Mouse (Mus musculus): ENCODE results near the gene Hivep1. TPM values are rescaled to one million over a fixed set of nuclear protein-coding genes. Genes with fewer than 3 reads are reported as not detected.

Hivep1 gene
- total RNA-seq, 2 experiments from 2014 or later = 23.9 to 26.5 TPM

DNA sequence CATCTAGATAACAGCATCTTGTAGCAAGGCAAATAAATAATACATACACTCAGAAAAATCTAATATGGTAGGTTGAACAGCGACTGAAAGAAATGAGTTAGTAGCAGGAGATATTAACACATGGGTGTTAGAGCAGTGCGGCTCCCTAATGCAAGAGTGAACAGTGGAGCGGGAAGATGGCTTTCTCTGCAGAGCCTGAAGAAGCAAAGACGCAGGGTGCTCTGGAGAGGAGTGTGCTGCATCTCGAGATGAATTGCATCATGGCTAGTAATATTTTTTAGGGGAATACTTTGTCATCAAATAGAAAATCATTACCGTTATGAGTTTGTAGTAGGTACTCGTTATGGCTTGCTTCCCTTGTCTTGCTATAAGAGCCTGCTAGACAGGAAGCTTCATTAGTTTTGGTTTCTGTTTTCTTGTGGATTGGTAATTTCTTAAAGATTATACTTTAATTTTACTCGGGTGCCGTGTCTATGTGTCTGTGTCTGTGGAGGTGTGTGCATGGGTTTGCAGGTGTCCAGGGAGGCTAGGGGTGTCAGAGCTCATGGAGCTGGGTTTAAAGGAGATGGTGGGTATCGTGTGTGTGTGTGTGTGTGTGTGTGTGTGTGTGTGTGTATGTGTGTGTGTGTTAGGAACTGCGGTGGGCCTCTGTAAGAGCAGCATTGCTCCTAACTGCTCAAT is 51.8 kb downstream of the Hivep1 start:
- DNase-seq (ENCODE audit: low spot score) = no peak
- intact Hi-C loops (cut with DNase I) = loop anchor here (5.0 kb wide), 2 partner anchors 51 to 199 kb away; partner anchors contain the start of genes Edn1 and Hivep1

DNA sequence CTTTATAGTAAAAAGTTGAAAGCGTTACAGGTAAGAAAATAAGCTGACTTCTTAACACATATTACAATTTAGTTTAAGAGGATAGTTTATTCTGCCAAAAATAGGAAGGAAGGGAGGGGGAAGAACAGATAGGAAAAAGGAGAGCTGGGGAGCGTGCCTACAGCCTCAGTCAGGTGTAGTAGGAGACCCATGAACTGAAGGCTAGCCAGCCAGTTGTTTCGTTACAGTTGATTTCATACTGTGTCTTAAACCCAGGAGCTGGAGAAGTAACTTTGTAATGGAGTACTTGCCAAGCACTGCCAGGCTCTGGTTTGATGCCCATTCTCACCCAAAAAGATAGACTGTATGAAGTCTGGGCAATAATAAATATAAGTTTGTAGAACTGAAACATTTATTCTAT is 52.5 kb downstream of the Hivep1 start:
- intact Hi-C loops (cut with DNase I) = loop anchor here (5.0 kb wide), 2 partner anchors 52 to 198 kb away; partner anchors contain the start of genes Edn1 and Hivep1
- no peak for DNase-seq (ENCODE audit: low spot score)

DNA sequence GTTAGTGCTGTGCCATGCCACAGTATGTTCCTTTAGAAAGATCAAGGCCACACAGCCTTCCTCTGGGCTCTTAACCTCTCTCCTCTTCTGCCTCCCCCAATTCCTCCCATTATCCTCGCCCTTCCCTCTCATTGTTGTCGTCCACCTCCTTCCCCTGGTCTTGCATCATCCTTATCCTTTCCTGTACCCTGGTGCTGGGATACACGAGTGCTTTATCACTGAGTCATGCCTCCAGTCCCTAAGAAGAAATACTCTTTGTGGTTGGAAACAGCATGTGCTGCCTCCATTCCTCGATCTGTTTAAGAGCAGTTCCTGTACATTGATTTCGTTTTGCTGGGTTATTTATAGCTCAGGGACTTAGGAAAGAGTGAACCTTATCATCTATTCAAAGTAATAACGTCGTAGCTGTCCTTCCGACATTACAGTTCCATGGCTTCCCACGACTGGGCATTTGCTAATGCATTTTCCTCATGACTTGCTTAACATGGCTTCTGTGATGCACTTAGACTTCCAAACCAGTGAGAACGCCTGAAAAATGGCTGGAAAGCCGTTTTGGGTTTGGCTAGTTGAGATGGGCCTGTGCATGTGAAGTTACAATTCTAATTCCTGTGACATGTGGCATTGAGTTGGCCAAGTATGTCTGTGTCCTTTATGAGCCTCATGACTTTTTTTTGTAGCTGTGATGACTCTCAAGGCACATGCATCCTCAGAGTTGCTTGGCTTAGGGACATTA is 56.8 kb downstream of the Hivep1 start:
- intact Hi-C loops (cut with DNase I) = no loop called here
- DNase-seq (ENCODE audit: low spot score) = no peak

DNA sequence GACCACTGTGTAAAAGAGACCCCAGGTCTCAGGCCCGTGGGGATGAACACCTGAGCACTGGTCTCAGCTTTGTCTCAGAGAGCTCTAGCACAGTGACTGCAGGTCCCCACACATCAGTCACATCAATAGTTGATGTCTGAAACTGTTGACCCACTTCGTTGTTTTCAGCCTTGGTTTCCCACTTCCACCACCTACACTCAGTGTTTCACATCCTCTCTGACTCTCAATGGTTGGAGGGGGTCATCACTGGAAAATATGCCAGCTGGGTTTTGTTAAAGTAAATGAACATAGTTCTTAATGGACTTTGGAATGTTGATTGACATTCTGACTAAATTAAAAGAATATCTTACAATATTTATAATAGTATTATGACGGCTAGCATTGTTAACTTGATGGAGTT is 58.6 kb downstream of the Hivep1 start:
- intact Hi-C loops (cut with DNase I) = no loop called here
- DNase-seq (ENCODE audit: low spot score) = no peak

DNA sequence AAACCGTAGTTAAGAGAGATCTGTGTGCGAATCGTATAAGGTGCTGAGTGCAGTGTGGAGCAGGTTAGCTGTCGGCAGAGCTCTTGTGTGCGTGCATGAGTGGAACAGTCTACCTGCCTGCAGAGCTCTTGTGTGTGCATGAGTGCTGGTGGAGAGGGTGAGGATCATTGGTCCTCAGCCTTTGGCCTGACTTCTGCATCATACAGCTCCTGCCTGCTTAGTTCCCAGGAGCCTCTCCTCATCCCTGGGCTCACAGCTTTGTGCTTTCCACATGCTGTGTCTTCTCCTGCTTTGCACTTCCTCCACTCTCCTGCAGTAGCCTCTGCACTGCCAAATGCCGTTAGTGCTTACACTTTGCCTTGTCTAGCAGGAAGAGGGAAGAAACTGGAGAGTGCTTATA is 60.2 kb downstream of the Hivep1 start:
- no peak for DNase-seq (ENCODE audit: low spot score)
- intact Hi-C loops (cut with DNase I) = no loop called here

DNA sequence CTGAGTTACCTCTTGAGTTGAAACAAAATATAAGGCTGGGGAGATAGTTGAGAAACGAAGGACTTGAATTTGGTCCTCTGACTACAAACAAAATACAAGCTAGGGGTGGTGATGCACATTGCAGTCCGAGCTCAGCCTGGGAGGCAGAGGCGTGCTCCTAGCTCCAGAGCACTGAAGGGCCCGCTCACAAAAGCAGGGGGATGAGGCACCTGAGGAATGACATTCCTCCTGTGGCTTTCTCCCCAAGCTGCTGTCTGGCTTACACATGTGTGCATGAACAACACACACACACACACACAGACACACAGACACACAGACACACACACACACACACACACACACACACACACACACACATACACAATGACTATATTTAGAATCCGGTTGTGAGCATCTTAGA is 60.9 kb downstream of the Hivep1 start:
- intact Hi-C loops (cut with DNase I) = no loop called here
- no peak for DNase-seq (ENCODE audit: low spot score)

DNA sequence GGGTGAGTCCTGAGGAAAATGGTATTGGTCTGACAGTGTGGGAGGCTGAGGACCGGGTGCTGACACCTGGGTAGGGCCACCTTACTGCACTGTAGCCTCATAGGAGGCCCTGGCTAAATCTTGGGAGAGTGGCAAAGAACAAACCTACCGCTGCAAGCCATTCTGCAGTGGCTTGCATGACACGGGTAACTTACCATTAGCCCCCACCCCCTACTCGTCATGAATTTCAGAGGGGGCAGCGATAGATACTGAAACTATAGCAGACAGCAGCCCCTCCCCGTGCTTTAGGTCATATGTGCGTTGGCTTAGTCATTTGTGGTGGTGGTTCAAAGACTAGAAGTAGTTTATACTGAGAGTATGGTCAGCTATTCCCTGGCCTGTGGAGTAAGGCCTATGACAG is 61.8 kb downstream of the Hivep1 start:
- intact Hi-C loops (cut with DNase I) = no loop called here
- DNase-seq (ENCODE audit: low spot score) = no peak

DNA sequence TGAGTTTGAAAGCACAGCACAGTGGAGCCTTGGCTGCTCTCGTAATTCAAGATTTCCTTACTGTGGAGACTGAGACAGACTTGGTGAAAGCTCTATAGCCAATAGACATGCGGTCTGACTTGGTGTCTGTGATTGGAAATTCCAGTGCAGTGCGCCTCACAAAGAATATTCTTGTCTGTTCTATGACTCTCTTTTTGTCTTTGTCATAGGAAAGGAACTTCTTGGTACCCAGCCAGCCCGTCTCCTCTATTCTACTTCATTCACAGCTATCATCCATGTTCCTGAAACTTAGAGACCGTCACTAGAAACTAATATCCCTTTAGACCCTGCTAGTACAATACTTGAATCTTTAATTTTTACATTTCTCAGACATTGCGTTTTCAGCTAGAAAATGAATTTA is 64.5 kb downstream of the Hivep1 start:
- no peak for DNase-seq (ENCODE audit: low spot score)
- intact Hi-C loops (cut with DNase I) = no loop called here

DNA sequence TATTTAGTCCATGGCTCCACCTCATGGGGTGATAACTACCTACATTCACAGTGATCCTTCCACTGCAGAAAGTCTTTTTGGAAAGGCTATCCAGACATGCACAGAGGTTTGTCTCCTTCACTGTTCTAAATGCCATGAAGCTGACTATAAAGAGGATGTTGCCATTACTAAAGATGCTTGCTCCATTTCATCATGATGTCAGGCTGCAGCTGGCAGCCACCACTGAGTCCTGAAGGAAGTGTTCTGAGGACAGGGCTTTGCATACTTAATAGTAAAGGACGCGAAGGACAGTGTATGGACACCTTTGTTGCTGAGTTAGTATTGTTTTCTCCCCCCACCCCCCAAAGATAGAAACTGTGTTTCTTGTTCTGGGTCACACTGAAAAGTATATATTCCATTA is 67.2 kb downstream of the Hivep1 start:
- no peak for DNase-seq (ENCODE audit: low spot score)
- intact Hi-C loops (cut with DNase I) = no loop called here

DNA sequence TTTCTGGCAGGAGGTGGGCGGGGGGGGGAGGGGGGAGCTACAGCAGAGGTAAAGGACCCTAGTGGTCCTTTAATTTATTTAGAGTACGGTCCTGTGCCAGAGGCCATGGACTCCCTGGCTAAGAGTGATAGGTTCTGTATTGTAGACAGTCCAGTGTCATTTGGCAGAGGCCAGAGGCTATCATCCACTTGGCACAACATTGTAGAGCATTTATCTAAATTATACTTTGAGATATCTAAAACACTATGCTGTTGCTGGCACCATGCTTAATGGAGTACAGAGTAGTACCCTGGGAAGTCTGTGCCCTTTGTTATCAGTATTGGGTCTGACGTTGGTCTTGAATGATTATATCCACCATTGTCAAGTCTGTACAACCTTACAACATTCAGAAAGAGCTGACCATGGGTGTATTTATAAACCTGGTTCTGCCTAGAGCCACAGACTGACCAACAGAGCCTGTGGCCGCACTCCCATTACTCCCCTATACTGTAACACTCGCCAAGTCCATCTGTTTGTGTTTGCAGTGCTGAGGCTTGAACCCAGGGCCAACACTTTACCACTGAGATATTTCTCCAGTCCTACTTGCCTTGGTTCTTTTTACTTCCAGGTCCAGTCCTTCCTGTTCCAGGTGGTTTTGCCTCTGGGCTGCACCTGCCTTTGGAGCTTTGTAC is 69.4 kb downstream of the Hivep1 start:
- intact Hi-C loops (cut with DNase I) = no loop called here
- no peak for DNase-seq (ENCODE audit: low spot score)

DNA sequence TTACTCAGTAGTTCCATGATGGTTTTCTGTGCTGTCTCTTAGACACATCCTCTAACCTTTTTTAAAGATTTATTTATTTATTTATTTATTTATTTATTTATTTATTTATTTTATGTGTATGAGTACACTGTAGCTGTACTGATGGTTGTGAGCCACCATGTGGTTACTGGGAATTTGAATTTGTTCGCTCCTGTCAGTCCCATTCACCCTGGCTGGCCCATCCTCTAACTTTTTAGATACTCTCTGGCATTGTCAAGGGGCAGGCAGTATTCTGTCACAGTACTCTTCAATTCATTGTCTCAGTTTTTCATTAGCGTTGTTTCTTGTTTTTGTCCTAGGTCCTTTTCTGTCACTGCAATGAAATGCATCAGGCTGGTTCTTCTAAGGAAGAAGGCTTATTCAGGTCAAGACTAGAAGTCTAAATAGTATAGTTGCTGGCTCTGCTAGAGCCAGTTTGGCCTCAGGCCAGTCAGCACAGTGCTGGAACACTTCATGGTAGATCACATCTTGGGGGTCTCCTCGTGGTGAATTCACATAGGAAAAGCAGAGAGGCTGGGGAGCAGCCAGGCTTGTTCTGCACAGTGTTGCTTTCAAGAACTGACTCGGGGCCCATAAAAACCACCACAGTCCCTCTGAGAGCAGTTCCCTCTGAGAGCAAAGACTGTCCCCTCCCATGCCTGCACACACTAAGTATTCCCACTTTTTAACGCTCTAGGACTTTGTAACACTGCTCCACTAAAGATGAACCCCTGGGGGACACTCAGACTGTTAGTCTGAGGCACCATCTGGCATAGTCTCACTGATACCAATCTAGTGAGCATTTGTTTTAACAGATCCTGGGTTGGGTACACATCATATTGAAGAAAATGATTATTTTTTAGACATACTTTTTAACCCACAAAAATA is 70.2 kb downstream of the Hivep1 start:
- no peak for DNase-seq (ENCODE audit: low spot score)
- intact Hi-C loops (cut with DNase I) = no loop called here

DNA sequence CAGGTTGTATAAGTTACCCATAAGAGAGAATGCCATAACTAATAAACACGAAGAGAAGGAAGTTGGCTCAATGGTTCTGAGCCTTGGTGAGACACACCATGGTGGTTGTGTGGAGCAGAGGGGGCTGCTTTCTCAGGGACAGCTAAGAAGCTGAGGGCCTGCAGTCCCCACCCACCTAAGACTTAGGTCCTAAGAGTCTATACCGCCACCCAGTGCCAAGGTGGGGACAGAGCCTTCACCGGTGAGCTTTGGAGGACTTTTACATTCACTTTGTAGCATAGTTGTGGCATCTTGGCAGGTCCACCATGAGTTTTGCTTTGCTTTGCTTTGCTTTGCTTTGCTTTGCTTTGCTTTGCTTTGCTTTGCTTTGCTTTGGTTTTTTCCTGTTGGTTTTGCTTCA is 92.8 kb downstream of the Hivep1 start:
- DNase-seq (ENCODE audit: low spot score) = no peak
- intact Hi-C loops (cut with DNase I) = loop anchor here (10.0 kb wide), 2 partner anchors 90 to 400 kb away; partner anchors contain the start of gene Hivep1

DNA sequence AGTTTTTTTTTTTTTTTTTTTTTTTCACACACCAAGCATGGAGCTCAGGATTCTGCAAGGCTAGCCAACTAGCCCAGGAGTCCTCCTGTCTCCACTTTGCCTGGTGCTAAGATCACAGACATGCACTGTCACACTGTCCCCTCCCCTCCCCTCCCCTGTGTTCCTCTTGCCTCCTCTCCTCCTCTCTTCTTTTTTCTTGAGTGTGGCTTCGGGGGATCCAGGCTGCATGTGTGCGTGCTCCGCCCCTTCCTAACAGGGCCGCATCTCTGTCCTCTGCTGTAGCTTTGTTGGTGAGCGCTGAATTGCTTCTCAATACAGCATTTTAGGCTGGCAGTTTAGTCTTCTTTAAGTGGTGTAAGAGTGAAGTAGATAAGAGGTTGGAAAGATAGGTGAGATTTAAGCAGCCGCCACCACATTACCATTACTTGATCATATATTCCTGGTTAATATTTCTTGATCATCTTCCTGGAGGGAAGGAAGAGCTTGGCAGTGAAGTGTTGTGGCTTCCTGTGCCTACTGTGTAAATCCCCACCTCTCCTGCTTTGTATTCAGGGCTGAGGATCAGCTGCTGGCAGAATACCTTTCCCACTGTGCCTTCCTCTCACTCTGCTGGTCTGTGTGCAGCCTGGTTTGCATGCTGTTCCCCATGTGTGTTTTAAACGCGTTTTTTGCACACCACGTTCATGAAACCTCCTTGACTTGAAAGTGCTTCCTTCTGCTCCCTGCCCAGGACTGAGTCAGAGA is 97.7 kb downstream of the Hivep1 start:
- no peak for DNase-seq (ENCODE audit: low spot score)
- intact Hi-C loops (cut with DNase I) = loop anchor here (10.0 kb wide), 2 partner anchors 95 to 405 kb away; partner anchors contain the start of gene Hivep1

DNA sequence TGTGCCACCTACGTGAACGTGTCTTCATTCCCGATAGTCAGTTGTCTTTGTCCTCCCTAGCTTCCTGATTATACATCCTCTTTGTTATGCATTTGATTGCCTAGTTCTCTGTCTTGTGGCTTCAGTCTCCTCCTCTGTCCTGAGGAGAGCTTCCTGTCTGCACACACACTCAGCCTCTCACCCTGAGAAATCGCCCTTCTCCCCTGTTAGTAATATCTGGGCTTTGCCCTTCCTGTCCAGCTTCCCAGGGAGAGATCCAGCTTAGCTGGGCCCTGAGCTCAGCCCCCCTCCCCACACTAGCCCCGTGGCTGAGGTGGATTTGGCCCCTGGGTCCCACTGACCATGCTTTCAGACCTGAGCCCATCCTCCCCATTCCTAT is 98.2 kb downstream of the Hivep1 start:
- DNase-seq (ENCODE audit: low spot score) = no peak
- intact Hi-C loops (cut with DNase I) = no loop called here

DNA sequence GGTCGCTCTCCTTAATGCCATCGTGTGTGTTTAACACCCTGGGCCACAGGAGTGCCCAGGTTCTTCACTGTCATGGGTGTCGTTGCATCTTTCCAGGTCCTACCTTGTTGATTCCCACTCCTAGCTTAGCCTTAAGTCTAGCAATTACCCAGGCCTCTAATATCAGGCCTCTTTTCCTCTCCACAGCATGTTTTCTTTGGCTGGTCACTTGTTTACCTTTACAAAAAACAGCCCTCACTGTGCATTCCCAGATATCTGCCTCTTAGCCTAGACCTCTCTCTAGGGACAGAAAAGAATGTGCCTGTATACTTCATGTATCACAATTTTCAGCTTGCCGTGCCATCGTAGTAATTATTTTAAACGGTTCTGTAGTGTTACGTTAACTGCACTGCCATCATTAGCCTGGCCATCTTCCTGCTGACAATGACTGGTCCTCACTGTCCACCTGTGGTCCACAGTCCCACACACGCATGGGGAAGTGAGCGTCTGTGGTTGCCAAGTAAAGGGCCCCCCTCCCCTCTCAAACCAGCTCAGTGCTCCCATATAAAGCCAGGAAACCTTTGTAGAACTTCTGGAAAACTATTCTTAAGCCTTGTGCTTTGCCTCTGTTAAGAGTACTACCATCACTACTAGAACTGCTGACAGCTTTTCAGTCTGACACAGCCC is 98.8 kb downstream of the Hivep1 start:
- no peak for DNase-seq (ENCODE audit: low spot score)
- intact Hi-C loops (cut with DNase I) = no loop called here

DNA sequence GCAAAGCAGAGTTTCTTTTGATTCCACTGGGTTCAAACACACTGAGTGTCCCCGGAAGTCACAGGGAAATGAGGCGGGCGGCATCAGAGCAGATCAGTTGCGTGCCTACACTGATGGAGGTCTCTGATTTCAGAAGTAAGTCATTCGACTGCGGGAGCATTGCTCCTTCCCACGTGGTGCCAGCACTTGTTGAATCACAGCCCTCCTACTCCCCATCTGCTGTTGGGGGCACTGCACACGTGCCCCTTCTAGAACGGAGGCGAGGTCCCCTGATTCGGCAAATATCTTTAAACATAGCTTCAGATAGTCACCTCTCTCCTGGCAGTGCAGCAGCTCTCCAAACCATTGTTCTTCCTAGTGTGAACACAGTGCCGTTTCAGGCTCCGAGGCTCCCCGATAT is 106.4 kb downstream of the Hivep1 start:
- intact Hi-C loops (cut with DNase I) = loop anchor here (5.0 kb wide), 1 partner anchor 451 kb away; no protein-coding TSS in a partner anchor
- no peak for DNase-seq (ENCODE audit: low spot score)

DNA sequence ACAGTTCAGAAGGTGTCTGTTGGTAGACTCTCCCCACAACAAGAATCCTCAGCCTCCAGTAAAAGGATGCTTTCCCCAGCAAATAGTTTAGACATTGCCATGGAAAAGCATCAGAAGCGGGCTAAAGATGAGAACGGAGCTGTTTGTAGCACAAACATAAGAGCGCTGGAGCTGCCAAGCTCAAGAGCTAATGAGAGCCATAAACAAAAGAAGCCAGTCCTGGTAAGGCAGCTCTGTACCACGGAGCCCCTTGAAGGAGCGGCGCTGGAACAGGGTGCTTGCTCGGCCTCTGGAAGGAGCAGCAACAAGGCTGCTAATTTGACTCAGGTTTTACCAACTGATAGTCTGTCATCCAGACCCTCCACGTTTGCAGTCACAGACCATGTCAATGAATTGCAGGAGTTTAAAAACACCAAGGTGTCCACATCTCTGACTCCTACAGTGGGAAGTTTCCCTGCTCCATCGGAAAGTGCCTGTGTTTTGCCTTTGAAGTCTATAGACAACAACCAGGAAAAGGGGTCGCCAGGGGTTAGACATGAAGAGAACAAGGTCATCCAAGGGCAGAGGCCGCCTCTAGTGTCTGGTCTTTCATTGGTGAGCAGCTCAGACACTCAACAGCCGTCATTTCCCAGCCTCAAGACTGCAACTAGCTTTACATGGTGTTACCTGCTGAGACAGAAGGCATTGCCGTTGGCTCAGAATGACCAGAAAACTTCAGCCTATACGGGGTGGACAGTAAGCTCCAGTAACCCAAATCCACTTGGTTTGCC is 107.8 kb downstream of the Hivep1 start:
- intact Hi-C loops (cut with DNase I) = loop anchor here (5.0 kb wide), 1 partner anchor 452 kb away; no protein-coding TSS in a partner anchor

DNA sequence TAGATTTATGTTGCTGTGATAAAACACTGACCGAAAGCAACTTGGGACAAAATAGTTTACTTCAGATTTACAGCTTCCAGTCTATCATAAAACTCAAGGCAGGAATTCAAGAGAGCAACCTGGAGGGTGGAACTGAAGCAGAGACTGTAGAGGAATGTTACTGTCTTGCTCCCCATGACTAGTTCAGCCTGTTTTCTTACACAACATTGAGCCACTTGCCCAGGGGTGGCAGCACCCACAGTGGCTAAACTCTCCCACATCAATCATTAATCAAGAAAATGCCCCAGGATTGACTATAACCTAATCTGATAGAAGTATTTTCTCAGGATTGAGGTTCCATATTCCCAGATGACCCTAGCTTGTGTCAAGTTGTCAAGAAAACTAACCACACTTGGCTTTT is 119.0 kb downstream of the Hivep1 start:
- no peak for DNase-seq (ENCODE audit: low spot score)
- intact Hi-C loops (cut with DNase I) = no loop called here

More for the DNA sequence above, 107.8 kb downstream of the Hivep1 start:
- no peak for DNase-seq (ENCODE audit: low spot score)

All from heart, postnatal 25 days (tissue).